Mouse (Mus musculus) hindbrain, embryonic 16.5 days (tissue): ENCODE data around the gene Aaed1. TPM values are rescaled to one million over a fixed set of nuclear protein-coding genes. Genes with fewer than 3 reads are reported as not detected.

Experiments
- ATAC-seq: fragments of 200-750 bp; cut with Nextera tagmentation; 2 replicates; pipeline ENCODE4 v1.8.0; 2017; ENCODE audit warnings: moderate TSS enrichment, moderate library complexity
- H3K27ac ChIP-seq: fragments of 300-500 bp; sonication (generic); 2 replicates; pipeline ENCODE4 v1.5.1; 2014; ENCODE audit warnings: low read depth, mild to moderate bottlenecking, control low read depth, low read length, moderate library complexity
- H3K27me3 ChIP-seq: fragments of 300-500 bp; sonication (generic); replicated peaks from 2 replicates; pipeline ENCODE4 v1.6.1; 2014; ENCODE audit warnings: low read length; ENCODE audit not compliant: control insufficient read depth, insufficient read depth
- H3K36me3 ChIP-seq: fragments of 300-500 bp; sonication (generic); 2 replicates; pipeline ENCODE4 v1.6.1; 2014; ENCODE audit warnings: mild to moderate bottlenecking, low read length, moderate library complexity, mixed read lengths; ENCODE audit not compliant: control insufficient read depth, insufficient read depth
- H3K4me1 ChIP-seq: fragments of 300-500 bp; sonication (generic); 2 replicates; pipeline ENCODE4 v1.6.1; 2014; ENCODE audit warnings: low read depth, low read length; ENCODE audit not compliant: control insufficient read depth, insufficient read depth
- H3K4me2 ChIP-seq: fragments of 300-500 bp; sonication (generic); 2 replicates; pipeline ENCODE4 v1.6.1; 2014; ENCODE audit warnings: mild to moderate bottlenecking, low read length, control low read depth, moderate library complexity
- H3K4me3 ChIP-seq: fragments of 300-500 bp; sonication (generic); 2 replicates; pipeline ENCODE4 v1.5.1; 2014; ENCODE audit warnings: mild to moderate bottlenecking, low read length, control low read depth, moderate library complexity
- H3K9ac ChIP-seq: fragments of 300-500 bp; sonication (generic); 2 replicates; pipeline ENCODE4 v1.6.1; 2014; ENCODE audit warnings: low read depth, mild to moderate bottlenecking, control low read depth, low read length, moderate library complexity
- H3K9me3 ChIP-seq: fragments of 300-500 bp; sonication (generic); 2 replicates; pipeline ENCODE4 v1.6.1; 2014; ENCODE audit warnings: mild to moderate bottlenecking, low read length, moderate library complexity; ENCODE audit not compliant: control insufficient read depth
- WGBS: fragments of 180-500 bp; shearing (Covaris S2); extraction: QIAGEN DNeasy Blood & Tissue Kit; methylation state at CpG from one replicate; pipeline ENCODE4 v1.1.7; 2014; 5-methylcytosine and 5-hydroxymethylcytosine counted together
- polyA plus RNA-seq: library from polyadenylated mRNA; unstranded; fragments of >200 nt; fragmentation: Nextera tagmentation; extraction: Ambion mirVana; gene quantifications from 2 replicates; pipeline ENCODE4 v1.2.1, GENCODE M21; 2015

The Aaed1 gene
- polyA plus RNA-seq, 1 experiment from 2014 or later = 12.5 TPM

- no peaks in the 10 kb centered on the region for H3K27me3 ChIP-seq
- no peak overlapping the region for H3K4me2 ChIP-seq
- 81% methylated on average over 4 of the region's 4 CpGs for WGBS
- H3K36me3 ChIP-seq = no peaks in the 10 kb centered on the region
- H3K4me1 ChIP-seq = no peaks in the 10 kb centered on the region
- H3K9ac ChIP-seq = no peak overlapping the region
- H3K4me3 ChIP-seq = no peak overlapping the region
- H3K27ac ChIP-seq = no peak overlapping the region
- no peaks in the 10 kb centered on the region for H3K9me3 ChIP-seq
- ATAC-seq = no peak
These were observed 77.3 kb downstream of the Aaed1 start for GRCm38 (mm10) chr13:64235062-64235715.

- Histone ChIP-seq H3K27me3 (no peaks in the 10 kb centered on the region), H3K9me3 (no peaks in the 10 kb centered on the region), H3K4me1 (no peaks in the 10 kb centered on the region), H3K4me2 (no peak overlapping the region), H3K4me3 (no peak overlapping the region), H3K27ac (no peak overlapping the region), H3K9ac (no peak overlapping the region), H3K36me3 (no peaks in the 10 kb centered on the region)
- no peak for ATAC-seq
- WGBS = 90% methylated on average over 4 of the region's 4 CpGs
These were observed 79.4 kb downstream of the Aaed1 start for GRCm38 (mm10) chr13:64233139-64233538.

GRCm38 (mm10) chr13:64226725-64227124, 85.8 kb downstream of the Aaed1 start:
- Histone ChIP-seq H3K9me3 (no peaks in the 10 kb centered on the region), H3K4me3 (no peak overlapping the region), H3K36me3 (no peaks in the 10 kb centered on the region), H3K4me1 (no peaks in the 10 kb centered on the region), H3K4me2 (no peak overlapping the region), H3K27me3 (no peaks in the 10 kb centered on the region), H3K27ac (no peak overlapping the region), H3K9ac (no peak overlapping the region)
- ATAC-seq = no peak
- WGBS = 87% methylated on average over 4 of the region's 4 CpGs

GRCm38 (mm10) chr13:64225738-64226137, 86.8 kb downstream of the Aaed1 start:
- H3K4me3 ChIP-seq = no peak overlapping the region
- H3K27ac ChIP-seq = no peak overlapping the region
- no peak for ATAC-seq
- no peaks in the 10 kb centered on the region for H3K36me3 ChIP-seq
- no peaks in the 10 kb centered on the region for H3K9me3 ChIP-seq
- no peaks in the 10 kb centered on the region for H3K4me1 ChIP-seq
- no peaks in the 10 kb centered on the region for H3K27me3 ChIP-seq
- H3K4me2 ChIP-seq = no peak overlapping the region
- WGBS = 93% methylated on average over 3 of the region's 3 CpGs
- H3K9ac ChIP-seq = no peak overlapping the region

Other genes starting within 250 kb of the Aaed1 start
- not detected in 2 replicates for gene Hsd17b3, start 223.5 kb downstream of the Aaed1 start, polyA plus RNA-seq
- gene Slc35d2, start 183.3 kb downstream of the Aaed1 start, polyA plus RNA-seq = 1.1 and 2.1 TPM in 2 replicates
- 6.2 and 7.3 TPM in 2 replicates for gene Zfp367, start 159.5 kb downstream of the Aaed1 start, polyA plus RNA-seq
- 52.8 and 53.4 TPM in 2 replicates for gene Habp4, start 150.9 kb downstream of the Aaed1 start, polyA plus RNA-seq
- 2.8 and 3.4 TPM in 2 replicates for gene Cdc14b, start 37.4 kb downstream of the Aaed1 start, polyA plus RNA-seq
- 185 and 197 TPM in 2 replicates for gene Ctsl, start 58.2 kb upstream of the Aaed1 start, polyA plus RNA-seq
- gene Cdk20, start 119.6 kb upstream of the Aaed1 start, polyA plus RNA-seq = 26.6 and 27.3 TPM in 2 replicates
- 0.24 TPM in 1 of 2 replicates, not detected in the other for gene Fam240b, start 185.1 kb upstream of the Aaed1 start, polyA plus RNA-seq